Mouse (Mus musculus) olfactory bulb, adult 2 months (tissue): ENCODE results near the gene Tenm3.

Experiments used
- CTCF ChIP-seq: fragments of 200-500 bp; IDR thresholded peaks from 2 replicates; pipeline ENCODE4 v1.5.1; 2012; ENCODE audit warnings: low read depth, mild to moderate bottlenecking, low read length, moderate library complexity; ENCODE audit not compliant: insufficient read depth
- POLR2A ChIP-seq: fragments of 200-500 bp; IDR thresholded peaks from 2 replicates; pipeline ENCODE4 v1.6.1; 2012; ENCODE audit warnings: mild to moderate bottlenecking, low read depth, low read length, moderate library complexity; ENCODE audit not compliant: insufficient read depth

- TF ChIP-seq POLR2A = no peak
- no peak for TF ChIP-seq CTCF
These were observed 45.8 kb downstream of the Tenm3 start for GRCm38 (mm10) chr8:48797955-48798359.
